1 mouse cellular context compared by ENCODE assay signal in the genomic region with DNA sequence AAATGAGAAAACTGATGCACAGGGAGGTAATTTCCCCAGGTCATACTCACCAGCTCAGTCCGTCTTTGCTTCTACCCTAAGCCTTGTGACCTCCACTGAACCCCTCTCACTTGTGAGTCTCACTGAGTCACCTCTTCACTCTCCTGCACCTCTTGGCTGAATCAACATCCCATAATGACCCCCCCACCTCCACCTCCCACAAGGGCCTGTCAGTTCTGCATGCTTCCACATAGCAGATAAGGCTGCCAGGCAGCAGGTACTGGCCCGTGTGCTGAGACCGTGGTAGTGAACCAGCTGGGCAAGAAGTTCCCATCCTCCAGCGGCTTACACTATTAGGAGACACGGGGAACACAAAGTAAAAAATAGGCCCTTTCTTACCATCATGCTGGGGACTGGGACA.
TF ChIP-seq lines count a peak whose summit lies in the region.

No protein-coding gene starts in this region.

TF ChIP-seq in MEL, 35 proteins besides CTCF, POLR2A, EP300 and RAD21:
- TF ChIP-seq MXI1 (IDR thresholded peaks at IDR 0.05; ENCODE audit: low read depth, low read length) (0 out of 2 replicates have a peak, but pooled peaks have one; percentile 9), SIN3A (IDR thresholded peaks at IDR 0.05; ENCODE audit: low read length) (no peak)
